Mouse (Mus musculus): ENCODE measurements around the gene Prkce. TPM values are rescaled to one million over a fixed set of nuclear protein-coding genes. Genes with fewer than 3 reads are reported as not detected.

The Prkce gene
- polyA plus RNA-seq, 2 experiments, result 0.32 to 0.37 TPM

DNA sequence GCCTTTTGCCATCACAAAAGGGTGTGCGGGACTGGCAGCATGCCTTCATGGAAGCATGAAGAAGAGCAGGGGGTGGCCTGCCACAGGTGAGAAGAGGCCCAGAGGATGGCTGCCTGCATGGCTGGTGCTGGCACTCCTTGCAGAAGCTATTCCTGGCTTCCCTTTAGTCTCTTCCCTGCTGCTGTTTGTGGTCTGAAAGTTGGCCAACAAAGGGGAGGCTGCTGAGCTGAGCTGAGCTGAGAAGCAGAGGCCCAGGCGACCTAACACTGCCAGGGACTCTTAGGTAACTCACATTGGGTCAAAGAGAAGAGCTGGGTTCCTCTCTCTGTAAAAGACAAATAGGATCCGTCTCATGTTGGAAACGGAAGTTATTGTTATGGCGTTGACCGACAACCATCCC is 35.4 kb downstream of the Prkce start:
- 66% methylated on average over 6 of the region's 6 CpGs for WGBS (ENCODE audit: insufficient replicate concordance)
- Histone ChIP-seq H3K9ac (replicated peaks) (no peak overlapping the region), H3K4me2 (ENCODE audit: low read depth) (no peak overlapping the region), H3K4me3 (ENCODE audit: insufficient read depth in 1 of 2, low read depth in 2 of 2, low read length in 2 of 2) (no peak overlapping the region), H3K4me1 (replicated peaks; ENCODE audit: control insufficient read depth in 2 of 2, insufficient read depth in 2 of 2, low read length in 1 of 2) (peaks cover 0 to 6% of the 10 kb centered on the region in 2 experiments; a peak in 1 of 4 replicates), H3K9me3 (ENCODE audit: control insufficient read depth, low read length) (no peaks in the 10 kb centered on the region), H3K27me3 (ENCODE audit: control insufficient read depth, insufficient read depth, low read length) (no peaks in the 10 kb centered on the region), H3K27ac (no peak overlapping the region), H3K36me3 (replicated peaks; ENCODE audit: control insufficient read depth, insufficient read depth, low read depth) (no peaks in the 10 kb centered on the region)
- TF ChIP-seq CTCF (IDR thresholded peaks at IDR 0.05; ENCODE audit: low read depth) (no peak), EP300 (IDR thresholded peaks at IDR 0.05; ENCODE audit: low read depth) (no peak)
- no peak for ATAC-seq (ENCODE audit: insufficient read depth)
- DNase-seq (ENCODE audit: low read depth in 3 of 3, low spot score in 3 of 3), result no peak

DNA sequence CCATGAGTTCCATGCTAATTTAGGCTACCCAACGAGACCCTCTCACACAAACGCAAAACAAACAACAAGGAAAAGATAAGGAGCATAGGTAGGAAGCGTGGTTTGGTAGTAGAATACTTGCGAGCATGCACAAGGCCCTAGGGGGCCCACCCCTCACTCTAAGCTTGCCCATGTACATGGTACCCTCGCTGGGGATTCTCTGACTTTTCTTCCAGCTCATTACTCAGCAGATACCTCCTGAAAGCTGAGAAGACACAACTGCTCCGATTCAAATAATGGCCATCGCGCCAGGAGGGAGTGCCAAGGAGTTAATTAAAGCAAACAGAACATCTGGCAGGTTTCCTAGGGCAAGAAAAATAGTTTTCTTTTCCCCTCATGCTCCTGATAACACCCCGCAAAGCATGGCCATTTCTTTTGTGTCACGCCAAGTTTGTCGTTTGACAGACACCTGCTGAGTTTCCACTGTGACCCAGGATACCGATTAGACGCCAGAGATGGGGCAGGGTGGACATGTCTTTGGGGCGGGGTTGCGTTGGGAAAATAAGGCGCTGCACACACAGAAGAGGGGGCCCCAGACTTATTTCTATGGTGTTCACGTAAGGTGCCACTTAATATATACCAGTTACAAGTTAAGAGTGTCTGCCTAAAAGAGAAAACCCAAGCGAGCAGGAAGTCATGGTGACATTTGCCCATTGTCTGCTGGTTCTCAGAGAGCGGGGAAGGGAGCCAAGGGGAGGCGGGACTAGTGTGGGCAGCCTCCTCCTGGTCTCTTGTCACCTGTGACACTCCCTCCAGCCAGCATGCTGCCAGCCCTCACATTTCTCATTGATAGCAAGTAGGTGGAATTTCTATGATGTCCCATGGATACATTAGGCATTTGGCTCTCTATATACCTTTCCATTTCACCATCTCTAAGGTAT is 36.2 kb downstream of the Prkce start:
- WGBS (ENCODE audit: insufficient replicate concordance), result 60% methylated on average over 20 of the region's 20 CpGs
- H3K4me3 ChIP-seq (ENCODE audit: insufficient read depth in 1 of 2, low read depth in 2 of 2, low read length in 2 of 2), result no peak overlapping the region
- TF ChIP-seq EP300 (IDR thresholded peaks at IDR 0.05; ENCODE audit: low read depth) (no peak), CTCF (IDR thresholded peaks at IDR 0.05; ENCODE audit: low read depth) (no peak)
- no peak overlapping the region for H3K27ac ChIP-seq
- H3K9me3 ChIP-seq (ENCODE audit: control insufficient read depth, low read length), result no peaks in the 10 kb centered on the region
- no peak for ATAC-seq (ENCODE audit: insufficient read depth)
- H3K9ac ChIP-seq (replicated peaks), result no peak overlapping the region
- no peaks in the 10 kb centered on the region for H3K27me3 ChIP-seq (ENCODE audit: control insufficient read depth, insufficient read depth, low read length)
- no peak overlapping the region for H3K4me2 ChIP-seq (ENCODE audit: low read depth)
- DNase-seq (ENCODE audit: low read depth in 3 of 3, low spot score in 3 of 3), result no peak
- H3K4me1 ChIP-seq (replicated peaks; ENCODE audit: control insufficient read depth in 2 of 2, insufficient read depth in 2 of 2, low read length in 1 of 2), result peaks cover 2 to 11% of the 10 kb centered on the region in 2 experiments; a peak in 2 of 4 replicates
- no peaks in the 10 kb centered on the region for H3K36me3 ChIP-seq (replicated peaks; ENCODE audit: control insufficient read depth, insufficient read depth, low read depth)

DNA sequence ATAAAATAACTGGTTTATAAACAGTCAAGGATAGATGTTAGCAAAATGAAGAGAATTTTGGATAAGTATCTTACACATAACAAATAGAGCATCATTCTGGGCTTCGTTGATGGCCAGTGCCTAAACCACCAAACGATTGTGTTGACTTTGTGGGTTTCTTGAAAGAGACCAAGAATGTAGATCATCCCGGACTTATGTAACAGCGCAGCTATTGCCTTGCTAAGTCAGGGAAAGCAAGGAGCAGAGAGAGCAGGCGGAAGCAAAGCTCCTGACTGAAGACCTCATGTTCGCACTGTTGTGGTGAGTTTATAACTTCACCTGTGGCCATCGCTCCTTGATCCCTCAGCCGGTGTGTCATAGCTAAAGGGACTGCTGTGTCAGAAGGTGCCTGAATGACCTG is 38.7 kb downstream of the Prkce start:
- no peaks in the 10 kb centered on the region for H3K36me3 ChIP-seq (replicated peaks; ENCODE audit: control insufficient read depth, insufficient read depth, low read depth)
- ATAC-seq (ENCODE audit: insufficient read depth) (no peak), DNase-seq (ENCODE audit: low read depth in 3 of 3, low spot score in 3 of 3) (no peak)
- H3K9me3 ChIP-seq (ENCODE audit: control insufficient read depth, low read length), result no peaks in the 10 kb centered on the region
- no peak overlapping the region for H3K27ac ChIP-seq
- WGBS (ENCODE audit: insufficient replicate concordance), result 46% methylated on average over 8 of the region's 8 CpGs
- no peak overlapping the region for H3K4me3 ChIP-seq (ENCODE audit: insufficient read depth in 1 of 2, low read depth in 2 of 2, low read length in 2 of 2)
- TF ChIP-seq EP300 (IDR thresholded peaks at IDR 0.05; ENCODE audit: low read depth) (no peak), CTCF (IDR thresholded peaks at IDR 0.05; ENCODE audit: low read depth) (no peak)
- H3K9ac ChIP-seq (replicated peaks), result no peak overlapping the region
- H3K4me1 ChIP-seq (replicated peaks; ENCODE audit: control insufficient read depth in 2 of 2, insufficient read depth in 2 of 2, low read length in 1 of 2), result peaks cover 2 to 11% of the 10 kb centered on the region in 2 experiments; a peak in 2 of 4 replicates
- no peaks in the 10 kb centered on the region for H3K27me3 ChIP-seq (ENCODE audit: control insufficient read depth, insufficient read depth, low read length)
- no peak overlapping the region for H3K4me2 ChIP-seq (ENCODE audit: low read depth)

GRCm38 (mm10) chr17:86208057-86208820 is 40.7 kb downstream of the Prkce start:
- H3K27me3 ChIP-seq (ENCODE audit: control insufficient read depth, insufficient read depth, low read length), result no peaks in the 10 kb centered on the region
- H3K9ac ChIP-seq (replicated peaks), result no peak overlapping the region
- H3K9me3 ChIP-seq (ENCODE audit: control insufficient read depth, low read length), result no peaks in the 10 kb centered on the region
- peaks cover 2 to 11% of the 10 kb centered on the region in 2 experiments; a peak in 2 of 4 replicates for H3K4me1 ChIP-seq (replicated peaks; ENCODE audit: control insufficient read depth in 2 of 2, insufficient read depth in 2 of 2, low read length in 1 of 2)
- H3K36me3 ChIP-seq (replicated peaks; ENCODE audit: control insufficient read depth, insufficient read depth, low read depth), result no peaks in the 10 kb centered on the region
- H3K4me3 ChIP-seq (ENCODE audit: insufficient read depth in 1 of 2, low read depth in 2 of 2, low read length in 2 of 2), result no peak overlapping the region
- no peak overlapping the region for H3K27ac ChIP-seq
- no peak for DNase-seq (ENCODE audit: low read depth in 3 of 3, low spot score in 3 of 3)
- no peak overlapping the region for H3K4me2 ChIP-seq (ENCODE audit: low read depth)
- WGBS (ENCODE audit: insufficient replicate concordance), result 7% methylated on average over 17 of the region's 17 CpGs
- peak; percentile 47; the same call in 1 of the 2 replicates for ATAC-seq (ENCODE audit: insufficient read depth)
- TF ChIP-seq EP300 (IDR thresholded peaks at IDR 0.05; ENCODE audit: low read depth) (no peak), CTCF (IDR thresholded peaks at IDR 0.05; ENCODE audit: low read depth) (no peak)

DNA sequence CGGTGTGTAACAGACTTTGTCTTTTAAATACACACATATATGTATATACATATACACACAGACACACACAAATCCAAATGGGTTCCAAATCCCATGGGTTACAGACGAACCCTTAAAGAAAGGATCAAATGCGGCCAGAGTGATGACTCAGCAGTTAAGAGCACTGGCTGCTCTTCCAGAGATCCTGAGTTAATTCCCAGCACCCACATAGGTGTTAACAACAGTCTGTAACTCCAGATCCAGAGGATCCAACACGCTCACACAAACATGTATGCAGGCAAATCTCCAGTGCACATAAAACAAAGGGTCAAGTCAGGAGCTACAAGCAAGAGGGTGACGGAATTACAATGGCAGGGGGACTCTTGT is 41.2 kb downstream of the Prkce start:
- no peaks in the 10 kb centered on the region for H3K27me3 ChIP-seq (ENCODE audit: control insufficient read depth, insufficient read depth, low read length)
- H3K9me3 ChIP-seq (ENCODE audit: control insufficient read depth, low read length), result no peaks in the 10 kb centered on the region
- no peak for TF ChIP-seq CTCF (IDR thresholded peaks at IDR 0.05; ENCODE audit: low read depth)
- TF ChIP-seq EP300 (IDR thresholded peaks at IDR 0.05; ENCODE audit: low read depth), result no peak
- H3K9ac ChIP-seq (replicated peaks), result no peak overlapping the region
- DNase-seq (ENCODE audit: low read depth in 3 of 3, low spot score in 3 of 3) (no peak), ATAC-seq (ENCODE audit: insufficient read depth) (no peak)
- no peak overlapping the region for H3K27ac ChIP-seq
- H3K4me1 ChIP-seq (replicated peaks; ENCODE audit: control insufficient read depth in 2 of 2, insufficient read depth in 2 of 2, low read length in 1 of 2), result peaks cover 2 to 11% of the 10 kb centered on the region in 2 experiments; a peak in 2 of 4 replicates
- no peaks in the 10 kb centered on the region for H3K36me3 ChIP-seq (replicated peaks; ENCODE audit: control insufficient read depth, insufficient read depth, low read depth)
- H3K4me2 ChIP-seq (ENCODE audit: low read depth), result no peak overlapping the region
- 55% methylated on average over 5 of the region's 5 CpGs for WGBS (ENCODE audit: insufficient replicate concordance)
- H3K4me3 ChIP-seq (ENCODE audit: insufficient read depth in 1 of 2, low read depth in 2 of 2, low read length in 2 of 2), result no peak overlapping the region
